Mouse (Mus musculus) ovary, adult 2 months (tissue): Measurements from ENCODE around the gene Slc25a38. TPM values are rescaled to one million over a fixed set of nuclear protein-coding genes. Genes with fewer than 3 reads are reported as not detected.

ENCODE experiments used
- polyA plus RNA-seq: library from polyadenylated mRNA; depleted of rRNA; stranded (reverse); fragments of >200 nt; gene quantifications from 2 replicates; pipeline ENCODE4 v1.2.3, GENCODE M21; 2012; rRNA removed

Slc25a38 gene
- polyA plus RNA-seq = 49.9 and 54.2 TPM in 2 replicates

GRCm38 (mm10) chr9:120110211-120111018 is at the start of gene Slc25a38:
Gene Slc25a38, plus strand, starts transcription at chr9:120110374.

GRCm38 (mm10) chr9:120069779-120070178 is 40.4 kb upstream of the Slc25a38 start, which contains the start of gene Cx3cr1:
Gene Cx3cr1, minus strand, starts transcription at chr9:120069879.

GRCm38 (mm10) chr9:120091696-120092238 is 18.4 kb upstream of the Slc25a38 start, which contains the start of gene Ccr8:
Gene Ccr8, plus strand, starts transcription at chr9:120092114.

GRCm38 (mm10) chr9:120127538-120128251 is 17.5 kb downstream of the Slc25a38 start, which contains the start of gene Rpsa:
Gene Rpsa, plus strand, starts transcription at chr9:120127689.

GRCm38 (mm10) chr9:120149222-120149828 is 39.2 kb downstream of the Slc25a38 start, which contains the start of gene Mobp:
Gene Mobp, plus strand, starts transcription at chr9:120149707.

Other genes starting within 250 kb of the Slc25a38 start
- 46.9 and 49.4 TPM in 2 replicates for gene Wdr48, start 215.5 kb upstream of the Slc25a38 start, polyA plus RNA-seq
- 28.9 and 29.6 TPM in 2 replicates for gene Gorasp1, start 172.8 kb upstream of the Slc25a38 start, polyA plus RNA-seq
- 7.1 and 7.8 TPM in 2 replicates for gene Ttc21a, start 172.8 kb upstream of the Slc25a38 start, polyA plus RNA-seq
- gene Csrnp1, start 125.7 kb upstream of the Slc25a38 start, polyA plus RNA-seq = 31.5 and 31.6 TPM in 2 replicates
- 0.15 and 0.20 TPM in 2 replicates for gene Xirp1, start 86.8 kb upstream of the Slc25a38 start, polyA plus RNA-seq
- 12.8 and 14.2 TPM in 2 replicates for gene Cx3cr1, start 40.5 kb upstream of the Slc25a38 start, polyA plus RNA-seq
- 0.12 and 0.21 TPM in 2 replicates for gene Ccr8, start 18.3 kb upstream of the Slc25a38 start, polyA plus RNA-seq
- gene Rpsa, start 17.3 kb downstream of the Slc25a38 start, polyA plus RNA-seq = 2,914 and 4,274 TPM in 2 replicates
- 0.21 TPM in 1 of 2 replicates, not detected in the other for gene Mobp, start 39.3 kb downstream of the Slc25a38 start, polyA plus RNA-seq
- 2.8 and 4.1 TPM in 2 replicates for gene Myrip, start 191.1 kb downstream of the Slc25a38 start, polyA plus RNA-seq